Mouse (Mus musculus): ENCODE data around the gene Hspa12b. TPM values are rescaled to one million over a fixed set of nuclear protein-coding genes. Genes with fewer than 3 reads are reported as not detected.

The Hspa12b gene
- 6.4 and 7.6 TPM in 2 replicates for polyA plus RNA-seq (2016; fragmentation: Nextera tagmentation; extraction: Ambion mirVana)

DNA sequence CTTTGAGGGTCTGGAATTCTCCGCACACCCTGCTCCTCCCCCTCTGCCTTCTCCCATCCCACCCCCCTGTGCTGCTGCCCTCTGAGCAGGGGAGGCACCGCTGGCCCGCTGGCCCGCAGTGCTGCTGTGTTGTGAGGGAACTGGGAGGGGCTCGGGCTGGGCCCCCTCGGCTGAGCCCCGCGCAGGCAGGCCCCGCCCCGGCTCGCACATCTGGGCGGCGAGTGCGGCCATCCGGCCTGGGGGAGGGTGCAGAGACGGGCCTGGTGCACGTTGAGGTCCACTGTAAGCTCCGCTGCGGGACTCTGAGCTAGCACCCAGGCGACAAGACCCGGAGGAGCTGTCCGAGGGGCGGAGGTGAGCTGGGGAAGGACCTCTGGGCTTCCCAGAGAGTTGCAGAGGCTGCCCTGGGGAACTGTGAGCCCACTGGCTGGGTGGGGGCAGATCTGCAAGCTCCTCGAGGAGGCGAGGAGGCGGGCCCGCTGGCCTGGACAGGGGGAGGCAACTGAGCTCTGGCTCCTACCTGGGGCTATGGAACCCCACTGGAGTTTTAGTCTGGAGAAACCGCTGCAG lies at the start of gene Hspa12b:
Hspa12b (plus strand) TSS at position 120 of the 570 bp plus-strand sequence.
- WGBS = under 1% methylated on average over 28 of the region's 28 CpGs
- Histone ChIP-seq H3K9me3 (no peaks in the 10 kb centered on the region), H3K36me3 (no peaks in the 10 kb centered on the region), H3K4me1 (replicated peaks) (peaks cover 32% of the 10 kb centered on the region), H3K27ac (peak within 1 kb of the TSS; percentile 91), H3K4me3 (peak within 1 kb of the TSS; percentile 59), H3K27me3 (ENCODE audit: insufficient read depth, poor library complexity, severe bottlenecking) (peaks cover 20% of the 10 kb centered on the region)
- DNase-seq (ENCODE audit: low spot score) = peak; percentile 76

DNA sequence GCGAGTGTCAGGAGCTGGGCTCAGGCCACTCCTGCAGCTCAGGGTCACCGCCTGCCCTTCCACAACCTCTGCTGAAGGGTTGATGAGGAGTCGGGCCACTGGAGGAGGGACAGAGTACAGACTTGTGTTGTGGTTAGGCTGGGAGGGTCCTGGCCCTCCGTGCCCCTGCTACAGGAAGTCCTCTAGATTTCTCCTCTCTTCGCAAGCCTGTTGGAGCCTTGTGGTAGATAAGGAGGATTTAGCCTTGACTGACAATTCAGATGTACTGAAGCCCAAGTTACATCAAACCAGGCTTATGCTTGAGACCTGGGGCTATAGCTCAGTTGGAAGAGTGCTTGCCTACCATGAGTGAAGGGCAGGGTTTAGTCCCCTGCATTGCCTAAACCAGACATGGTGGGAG lies 46.6 kb upstream of the Hspa12b start:
- H3K4me1 ChIP-seq (replicated peaks) = peaks cover 16% of the 10 kb centered on the region; the same call in 1 of the 2 replicates
- no peak overlapping the region for H3K4me3 ChIP-seq
- H3K9me3 ChIP-seq = no peaks in the 10 kb centered on the region
- H3K27ac ChIP-seq = peak overlapping the region; percentile 16; the same call in 1 of the 2 replicates
- DNase-seq (ENCODE audit: low spot score) = no peak
- 73% methylated on average over 5 of the region's 5 CpGs for WGBS
- peaks cover 7% of the 10 kb centered on the region for H3K27me3 ChIP-seq (ENCODE audit: insufficient read depth, poor library complexity, severe bottlenecking)
- H3K36me3 ChIP-seq = no peaks in the 10 kb centered on the region

DNA sequence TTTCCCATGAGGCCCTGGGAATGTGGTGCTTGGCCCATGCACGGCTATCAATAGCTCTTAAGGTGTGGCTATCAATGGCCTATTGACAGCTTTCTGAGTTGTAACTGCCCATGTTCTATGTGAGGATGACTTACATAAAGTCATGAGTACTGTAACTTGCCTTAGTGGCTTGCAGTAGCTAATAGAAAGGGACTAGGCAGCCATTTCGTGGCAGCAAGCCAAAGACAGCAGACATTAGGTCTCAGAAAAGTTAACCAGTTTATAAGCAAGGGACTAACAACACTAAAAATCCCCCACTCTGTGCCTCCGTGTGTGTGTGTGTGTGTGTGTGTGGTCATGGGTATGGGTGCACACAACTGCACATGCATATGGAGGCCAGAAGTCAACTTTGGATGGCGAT lies 42.9 kb upstream of the Hspa12b start:
- H3K27ac ChIP-seq = no peak overlapping the region
- WGBS = 83% methylated on average over 4 of the region's 4 CpGs
- peaks cover 17% of the 10 kb centered on the region for H3K4me1 ChIP-seq (replicated peaks)
- no peaks in the 10 kb centered on the region for H3K9me3 ChIP-seq
- H3K36me3 ChIP-seq = no peaks in the 10 kb centered on the region
- DNase-seq (ENCODE audit: low spot score) = no peak
- no peak overlapping the region for H3K4me3 ChIP-seq
- 0 out of 2 replicates have a peak, but pooled peaks cover 4% of the 10 kb centered on the region for H3K27me3 ChIP-seq (ENCODE audit: insufficient read depth, poor library complexity, severe bottlenecking)

DNA sequence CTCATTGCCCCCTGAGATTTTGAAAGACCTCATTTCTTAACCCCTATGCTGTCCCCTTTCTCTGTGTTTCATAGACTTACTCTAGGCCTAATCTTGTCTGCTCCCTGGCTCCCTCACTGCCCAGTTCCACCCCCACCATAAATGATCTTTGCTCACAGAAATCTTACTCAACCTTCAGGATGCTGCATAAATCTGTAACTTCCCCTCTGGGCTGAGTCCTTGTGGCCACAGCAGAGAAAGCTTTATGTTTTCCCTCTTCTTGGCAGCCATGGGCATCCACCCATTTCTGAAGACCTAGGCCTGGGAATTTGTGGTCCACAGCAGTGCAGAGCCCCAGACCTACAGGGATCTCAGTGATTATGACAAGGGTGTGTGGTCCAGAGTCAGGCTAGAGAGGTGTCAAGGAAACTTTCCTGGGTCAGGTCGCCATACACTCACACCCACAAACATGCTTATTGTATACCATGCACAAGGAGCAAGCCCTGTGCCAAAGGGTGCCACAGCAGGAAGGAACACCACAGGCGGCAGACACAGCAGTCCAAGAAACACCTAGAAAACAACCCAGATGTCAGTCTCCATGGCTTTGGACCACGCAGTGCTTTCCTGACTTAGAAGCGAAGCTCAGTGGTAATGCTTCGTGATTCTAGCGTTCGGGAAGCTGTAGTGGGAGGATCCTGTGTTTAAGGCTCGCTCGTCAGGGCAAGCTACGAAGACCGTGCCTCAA lies 40.3 kb upstream of the Hspa12b start, which contains the start of gene Siglec1:
Siglec1 (minus strand) TSS at position 99 of the 724 bp plus-strand sequence.
- no peaks in the 10 kb centered on the region for H3K9me3 ChIP-seq
- H3K4me3 ChIP-seq = no peak within 1 kb of the TSS
- H3K27me3 ChIP-seq (ENCODE audit: insufficient read depth, poor library complexity, severe bottlenecking) = no peaks in the 10 kb centered on the region
- H3K27ac ChIP-seq = no peak within 1 kb of the TSS
- 87% methylated on average over 11 of the region's 11 CpGs for WGBS
- H3K4me1 ChIP-seq (replicated peaks) = peaks cover 17% of the 10 kb centered on the region
- H3K36me3 ChIP-seq = no peaks in the 10 kb centered on the region
- no peak for DNase-seq (ENCODE audit: low spot score)

DNA sequence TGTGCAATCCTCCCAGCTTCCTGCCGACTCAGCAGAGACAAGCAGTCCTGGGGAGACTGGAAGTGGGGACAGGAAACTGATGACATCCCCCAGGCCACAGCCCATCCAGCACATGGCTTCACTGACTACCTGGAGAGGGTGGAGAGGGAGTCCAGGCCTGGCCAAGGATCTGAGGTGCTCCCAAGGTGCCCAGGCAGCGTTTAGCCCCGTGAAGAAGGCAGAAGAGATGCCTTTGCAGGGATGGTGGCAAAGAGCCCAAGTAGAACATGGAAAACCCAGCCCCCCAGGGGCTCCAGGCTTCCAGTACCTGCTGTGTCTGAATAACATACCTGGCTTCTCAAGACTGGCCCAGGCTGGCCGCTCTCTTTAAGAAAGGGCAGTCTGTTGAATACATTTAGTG lies 38.5 kb upstream of the Hspa12b start:
- DNase-seq (ENCODE audit: low spot score) = no peak
- no peaks in the 10 kb centered on the region for H3K36me3 ChIP-seq
- H3K4me1 ChIP-seq (replicated peaks) = peaks cover 17% of the 10 kb centered on the region
- no peaks in the 10 kb centered on the region for H3K27me3 ChIP-seq (ENCODE audit: insufficient read depth, poor library complexity, severe bottlenecking)
- no peaks in the 10 kb centered on the region for H3K9me3 ChIP-seq
- H3K4me3 ChIP-seq = no peak overlapping the region
- WGBS = 83% methylated on average over 4 of the region's 4 CpGs
- H3K27ac ChIP-seq = no peak overlapping the region

DNA sequence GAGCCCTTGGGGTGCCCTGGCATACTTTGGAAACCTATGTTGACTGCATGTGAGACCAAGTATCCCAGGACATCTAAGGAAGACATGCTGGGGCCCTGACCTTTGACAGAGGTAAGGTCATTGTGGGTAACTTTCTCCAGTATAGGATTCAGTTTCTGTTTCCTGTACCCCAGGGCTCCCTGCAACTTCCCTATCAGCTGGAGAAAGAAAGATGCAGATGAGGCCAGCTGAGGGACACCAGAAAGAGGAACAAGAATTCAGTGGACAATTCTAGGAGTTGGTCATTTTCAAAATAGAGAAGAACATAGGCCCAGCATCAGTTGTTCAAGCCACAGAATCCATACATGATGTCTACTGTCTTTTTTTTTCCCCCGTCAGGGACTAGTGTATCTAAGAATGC lies 37.4 kb upstream of the Hspa12b start:
- 77% methylated on average over 1 of the region's 1 CpGs for WGBS
- Histone ChIP-seq H3K27me3 (ENCODE audit: insufficient read depth, poor library complexity, severe bottlenecking) (no peaks in the 10 kb centered on the region), H3K4me3 (no peak overlapping the region), H3K4me1 (replicated peaks) (peaks cover 16% of the 10 kb centered on the region), H3K27ac (no peak overlapping the region), H3K9me3 (no peaks in the 10 kb centered on the region), H3K36me3 (no peaks in the 10 kb centered on the region)
- DNase-seq (ENCODE audit: low spot score) = no peak

DNA sequence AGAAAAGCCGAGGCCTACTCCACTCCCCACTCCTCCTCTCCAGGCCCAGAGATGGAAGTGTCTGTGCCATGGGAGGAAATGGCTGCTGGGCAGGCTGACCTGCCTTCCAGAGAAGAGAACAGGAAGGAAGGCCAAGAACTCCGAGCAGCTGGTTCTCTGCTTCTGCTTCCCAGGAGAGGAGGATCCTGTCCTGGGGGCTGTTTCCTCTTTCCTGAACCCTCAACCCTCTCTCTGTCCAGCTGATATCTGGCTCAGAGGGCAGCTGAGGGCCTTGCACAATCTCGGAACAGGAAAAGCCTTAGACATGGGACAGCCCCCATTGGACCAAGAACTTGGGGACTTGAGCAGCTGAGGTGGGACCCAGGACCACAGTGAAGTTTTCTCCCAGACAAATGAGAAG lies 36.2 kb upstream of the Hspa12b start:
- Histone ChIP-seq H3K4me3 (no peak overlapping the region), H3K27ac (no peak overlapping the region), H3K9me3 (no peaks in the 10 kb centered on the region), H3K36me3 (no peaks in the 10 kb centered on the region), H3K4me1 (replicated peaks) (peaks cover 6% of the 10 kb centered on the region), H3K27me3 (ENCODE audit: insufficient read depth, poor library complexity, severe bottlenecking) (no peaks in the 10 kb centered on the region)
- DNase-seq (ENCODE audit: low spot score) = no peak
- 83% methylated on average over 3 of the region's 3 CpGs for WGBS

DNA sequence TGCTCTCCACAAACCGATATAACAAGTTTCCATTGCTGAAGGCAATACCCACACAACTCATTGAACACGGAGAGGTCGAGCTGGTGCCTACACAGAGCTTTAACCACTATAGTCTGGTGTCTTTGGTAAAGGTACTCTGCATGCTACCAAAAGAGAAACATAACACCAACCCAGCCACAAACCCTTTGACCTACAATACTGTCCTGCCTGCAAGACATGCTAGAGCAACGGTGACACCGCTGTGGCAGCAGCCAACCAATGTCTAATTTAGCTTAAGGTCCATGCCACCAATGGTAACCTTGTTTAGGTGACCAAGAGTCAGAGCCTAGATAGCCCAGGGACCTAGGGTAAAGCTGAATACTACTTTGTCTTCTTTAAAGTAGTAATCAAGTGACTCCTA lies 33.5 kb upstream of the Hspa12b start:
- Histone ChIP-seq H3K36me3 (no peaks in the 10 kb centered on the region), H3K4me3 (no peak overlapping the region), H3K9me3 (no peaks in the 10 kb centered on the region), H3K27me3 (ENCODE audit: insufficient read depth, poor library complexity, severe bottlenecking) (no peaks in the 10 kb centered on the region), H3K4me1 (replicated peaks) (peaks cover 25% of the 10 kb centered on the region), H3K27ac (no peak overlapping the region)
- no peak for DNase-seq (ENCODE audit: low spot score)
- WGBS = 91% methylated on average over 5 of the region's 5 CpGs

DNA sequence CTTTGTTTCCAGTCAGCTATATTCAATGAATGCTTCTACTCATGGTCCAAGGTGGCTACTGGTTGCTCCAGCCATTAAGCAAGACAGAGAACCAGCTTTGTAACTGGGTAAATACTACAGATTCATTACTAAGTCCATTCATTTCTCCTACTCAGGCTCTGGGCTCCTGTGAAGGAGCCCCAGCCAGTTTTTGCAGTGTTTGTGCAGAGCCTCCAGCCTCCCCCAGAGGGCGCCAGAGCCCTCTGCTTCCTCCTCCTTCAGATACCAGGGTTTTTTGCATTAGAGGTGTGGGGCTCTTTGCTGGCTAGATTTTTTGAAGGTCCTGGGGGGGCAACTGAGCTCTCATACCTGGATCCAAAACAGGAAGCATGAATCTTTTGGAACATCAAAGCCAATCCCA lies 32.3 kb upstream of the Hspa12b start:
- 0% methylated on average over 1 of the region's 1 CpGs for WGBS
- Histone ChIP-seq H3K9me3 (no peaks in the 10 kb centered on the region), H3K27me3 (ENCODE audit: insufficient read depth, poor library complexity, severe bottlenecking) (no peaks in the 10 kb centered on the region), H3K36me3 (no peaks in the 10 kb centered on the region), H3K27ac (no peak overlapping the region), H3K4me3 (no peak overlapping the region), H3K4me1 (replicated peaks) (peaks cover 25% of the 10 kb centered on the region)
- DNase-seq (ENCODE audit: low spot score) = peak; percentile 78

DNA sequence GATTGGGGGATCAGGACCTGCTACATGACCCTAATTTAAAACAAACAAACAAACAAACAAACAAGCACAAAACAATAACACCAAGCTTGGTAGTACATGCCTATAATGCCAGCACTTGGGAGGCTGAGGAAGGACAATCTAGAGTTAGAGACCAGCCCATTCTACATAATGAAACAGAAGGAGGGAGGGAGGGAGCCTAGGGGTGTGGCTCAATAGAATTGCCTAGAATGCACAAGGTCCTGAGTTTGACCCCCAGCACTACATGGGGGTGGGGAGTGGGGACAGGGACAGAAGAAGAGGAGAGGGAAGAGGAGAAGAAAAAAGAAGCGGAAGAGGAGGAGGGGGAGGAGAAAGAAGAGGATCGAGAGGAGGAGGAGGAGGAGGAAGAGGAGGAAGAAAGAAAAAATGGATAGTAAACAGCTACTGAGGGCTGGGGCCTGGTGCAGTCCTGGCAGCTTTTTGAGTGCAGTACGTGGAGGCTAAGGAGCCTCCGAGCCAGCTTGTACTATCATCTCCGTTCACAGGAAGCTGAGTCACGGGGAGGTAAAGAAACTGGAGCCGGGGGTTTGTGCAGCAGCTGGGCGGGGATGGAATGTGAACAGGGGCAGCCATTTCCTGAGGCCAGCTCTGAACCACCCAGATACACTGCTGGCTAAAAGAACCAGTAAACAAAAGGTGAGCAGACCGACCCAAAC lies 30.8 kb upstream of the Hspa12b start:
- DNase-seq (ENCODE audit: low spot score) = peak; percentile 58
- no peaks in the 10 kb centered on the region for H3K9me3 ChIP-seq
- WGBS = 10% methylated on average over 9 of the region's 9 CpGs
- no peaks in the 10 kb centered on the region for H3K36me3 ChIP-seq
- no peaks in the 10 kb centered on the region for H3K27me3 ChIP-seq (ENCODE audit: insufficient read depth, poor library complexity, severe bottlenecking)
- peak overlapping the region; percentile 86 for H3K27ac ChIP-seq
- H3K4me3 ChIP-seq = peak overlapping the region; percentile 23
- peaks cover 25% of the 10 kb centered on the region for H3K4me1 ChIP-seq (replicated peaks)

DNA sequence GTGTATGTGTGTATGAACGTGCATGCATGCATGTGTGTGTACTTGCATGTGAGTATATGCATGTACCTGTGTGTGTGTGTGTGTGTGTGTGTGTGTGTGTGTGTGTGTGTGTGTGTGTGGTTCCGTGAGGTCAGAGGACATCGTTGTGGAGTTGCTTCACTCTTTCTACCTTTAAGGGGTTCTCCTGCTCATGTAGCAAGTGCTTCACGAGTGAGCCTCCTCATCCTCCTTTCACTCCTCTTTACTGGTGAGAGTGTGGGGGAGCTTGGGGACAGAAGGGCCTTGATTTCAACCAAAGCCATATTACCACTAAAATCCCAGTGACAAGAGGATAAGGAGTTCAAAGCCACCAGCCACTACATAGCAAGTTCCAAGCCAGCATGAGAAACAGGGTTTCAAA lies 30.0 kb upstream of the Hspa12b start:
- Histone ChIP-seq H3K4me1 (replicated peaks) (peaks cover 25% of the 10 kb centered on the region), H3K27me3 (ENCODE audit: insufficient read depth, poor library complexity, severe bottlenecking) (no peaks in the 10 kb centered on the region), H3K9me3 (no peaks in the 10 kb centered on the region), H3K27ac (peak overlapping the region; percentile 86), H3K4me3 (no peak overlapping the region), H3K36me3 (no peaks in the 10 kb centered on the region)
- 85% methylated on average over 4 of the region's 4 CpGs for WGBS
- DNase-seq (ENCODE audit: low spot score) = no peak

DNA sequence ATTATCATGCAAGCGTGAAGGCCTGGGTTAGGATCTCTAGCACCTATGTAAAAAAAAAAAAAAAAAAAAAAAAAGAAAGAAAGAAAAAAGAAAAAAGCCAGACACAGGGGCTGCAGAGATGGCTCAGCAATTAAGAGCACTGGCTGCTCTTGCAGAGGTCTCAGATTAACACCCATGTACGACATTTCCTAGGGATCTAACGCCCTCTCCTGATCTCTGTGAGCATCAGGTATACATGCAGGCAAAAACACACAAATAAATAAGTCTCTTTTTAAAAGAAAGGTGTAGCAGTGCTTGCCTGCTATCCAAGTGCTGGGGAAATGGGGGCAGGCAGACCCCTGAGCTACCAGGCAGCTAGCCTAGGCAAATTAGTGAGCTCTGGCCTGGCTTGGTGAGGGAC lies 25.6 kb upstream of the Hspa12b start:
- no peak overlapping the region for H3K27ac ChIP-seq
- no peaks in the 10 kb centered on the region for H3K9me3 ChIP-seq
- H3K36me3 ChIP-seq = no peaks in the 10 kb centered on the region
- H3K4me1 ChIP-seq (replicated peaks) = peaks cover 16% of the 10 kb centered on the region
- no peak for DNase-seq (ENCODE audit: low spot score)
- WGBS = 51% methylated on average over 3 of the region's 3 CpGs
- no peak overlapping the region for H3K4me3 ChIP-seq
- H3K27me3 ChIP-seq (ENCODE audit: insufficient read depth, poor library complexity, severe bottlenecking) = no peaks in the 10 kb centered on the region

DNA sequence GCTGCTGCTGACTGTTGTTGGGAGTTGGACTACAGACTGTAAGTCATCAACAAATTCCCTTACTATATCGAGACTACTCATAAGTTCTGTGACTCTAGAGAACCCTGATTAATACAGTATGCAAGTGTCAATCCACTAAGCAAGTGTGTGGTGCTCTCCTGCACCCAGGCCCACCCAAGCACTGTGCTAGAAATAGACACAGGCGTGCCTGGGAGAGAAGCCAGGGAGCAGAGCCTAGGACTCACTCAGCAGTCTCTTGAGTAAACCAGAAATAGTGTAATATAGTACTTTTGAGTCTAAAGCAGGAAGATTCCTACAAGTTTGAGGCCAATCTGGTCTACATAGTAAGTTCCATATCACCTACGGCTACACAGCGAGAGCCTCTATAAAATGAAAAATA lies 23.1 kb upstream of the Hspa12b start:
- Histone ChIP-seq H3K27ac (no peak overlapping the region), H3K4me3 (no peak overlapping the region), H3K27me3 (ENCODE audit: insufficient read depth, poor library complexity, severe bottlenecking) (no peaks in the 10 kb centered on the region), H3K9me3 (no peaks in the 10 kb centered on the region), H3K4me1 (replicated peaks) (no peaks in the 10 kb centered on the region), H3K36me3 (no peaks in the 10 kb centered on the region)
- DNase-seq (ENCODE audit: low spot score) = no peak
- WGBS = 90% methylated on average over 4 of the region's 4 CpGs
